Mouse (Mus musculus): ENCODE measurements around the gene Fxyd7. TPM values are rescaled to one million over a fixed set of nuclear protein-coding genes. Genes with fewer than 3 reads are reported as not detected.

Gene Fxyd7
- polyA plus RNA-seq (2014; fragmentation: Illumina TruSeq; extraction: RNeasy Lipid Tissue Mini Kit (QIAGEN cat#74804); ENCODE audit: low read depth, low replicate concordance) = not detected

GRCm38 (mm10) chr7:31051321-31052021, at the start of gene Fxyd7:
TSS of gene Fxyd7 (minus strand) at chr7:31051467.

GRCm38 (mm10) chr7:31076492-31076891, 25.2 kb upstream of the Fxyd7 start, which contains the start of gene Fxyd3:
TSS of gene Fxyd3 (minus strand) at chr7:31076704.

GRCm38 (mm10) chr7:31059108-31059507, 7.8 kb upstream of the Fxyd7 start, which contains the start of gene Lgi4:
TSS of gene Lgi4 (plus strand) at chr7:31059342.

GRCm38 (mm10) chr7:31057071-31057470, 5.8 kb upstream of the Fxyd7 start, which contains the start of gene Fxyd1:
TSS of gene Fxyd1 (minus strand) at chr7:31057199.

GRCm38 (mm10) chr7:31042431-31042910, 8.8 kb downstream of the Fxyd7 start, which contains the start of gene Fxyd5:
TSS of gene Fxyd5 (minus strand) at chr7:31042481.

Other genes starting within 250 kb of the Fxyd7 start
- not detected for gene Ffar2, start 227.7 kb downstream of the Fxyd7 start, polyA plus RNA-seq (2014; fragmentation: Illumina TruSeq; extraction: RNeasy Lipid Tissue Mini Kit (QIAGEN cat#74804); ENCODE audit: low read depth, low replicate concordance)
- not detected for gene Ffar3, start 195.3 kb downstream of the Fxyd7 start, polyA plus RNA-seq (2014; fragmentation: Illumina TruSeq; extraction: RNeasy Lipid Tissue Mini Kit (QIAGEN cat#74804); ENCODE audit: low read depth, low replicate concordance)
- 0.17 TPM for gene Ffar1, start 189.9 kb downstream of the Fxyd7 start, polyA plus RNA-seq (2014; fragmentation: Illumina TruSeq; extraction: RNeasy Lipid Tissue Mini Kit (QIAGEN cat#74804); ENCODE audit: low read depth, low replicate concordance)
- gene Cd22, start 171.1 kb downstream of the Fxyd7 start, polyA plus RNA-seq (2014; fragmentation: Illumina TruSeq; extraction: RNeasy Lipid Tissue Mini Kit (QIAGEN cat#74804); ENCODE audit: low read depth, low replicate concordance) = not detected
- gene Mag, start 136.6 kb downstream of the Fxyd7 start, polyA plus RNA-seq (2014; fragmentation: Illumina TruSeq; extraction: RNeasy Lipid Tissue Mini Kit (QIAGEN cat#74804); ENCODE audit: low read depth, low replicate concordance) = 0.95 TPM
- not detected for gene Hamp2, start 126.8 kb downstream of the Fxyd7 start, polyA plus RNA-seq (2014; fragmentation: Illumina TruSeq; extraction: RNeasy Lipid Tissue Mini Kit (QIAGEN cat#74804); ENCODE audit: low read depth, low replicate concordance)
- not detected for gene Hamp, start 107.4 kb downstream of the Fxyd7 start, polyA plus RNA-seq (2014; fragmentation: Illumina TruSeq; extraction: RNeasy Lipid Tissue Mini Kit (QIAGEN cat#74804); ENCODE audit: low read depth, low replicate concordance)
- gene Usf2, start 94.7 kb downstream of the Fxyd7 start, polyA plus RNA-seq (2014; fragmentation: Illumina TruSeq; extraction: RNeasy Lipid Tissue Mini Kit (QIAGEN cat#74804); ENCODE audit: low read depth, low replicate concordance) = 16.6 TPM
- 0.92 TPM for gene Lsr, start 78.0 kb downstream of the Fxyd7 start, polyA plus RNA-seq (2014; fragmentation: Illumina TruSeq; extraction: RNeasy Lipid Tissue Mini Kit (QIAGEN cat#74804); ENCODE audit: low read depth, low replicate concordance)
- 177 TPM for gene Fam187b, start 77.7 kb downstream of the Fxyd7 start, polyA plus RNA-seq (2014; fragmentation: Illumina TruSeq; extraction: RNeasy Lipid Tissue Mini Kit (QIAGEN cat#74804); ENCODE audit: low read depth, low replicate concordance)
- 1.5 TPM for gene Fxyd5, start 9.0 kb downstream of the Fxyd7 start, polyA plus RNA-seq (2014; fragmentation: Illumina TruSeq; extraction: RNeasy Lipid Tissue Mini Kit (QIAGEN cat#74804); ENCODE audit: low read depth, low replicate concordance)
- 4.5 TPM for gene Fxyd1, start 5.7 kb upstream of the Fxyd7 start, polyA plus RNA-seq (2014; fragmentation: Illumina TruSeq; extraction: RNeasy Lipid Tissue Mini Kit (QIAGEN cat#74804); ENCODE audit: low read depth, low replicate concordance)
- gene Lgi4, start 7.9 kb upstream of the Fxyd7 start, polyA plus RNA-seq (2014; fragmentation: Illumina TruSeq; extraction: RNeasy Lipid Tissue Mini Kit (QIAGEN cat#74804); ENCODE audit: low read depth, low replicate concordance) = 0.70 TPM
- not detected for gene Fxyd3, start 25.2 kb upstream of the Fxyd7 start, polyA plus RNA-seq (2014; fragmentation: Illumina TruSeq; extraction: RNeasy Lipid Tissue Mini Kit (QIAGEN cat#74804); ENCODE audit: low read depth, low replicate concordance)
- gene Hpn, start 63.8 kb upstream of the Fxyd7 start, polyA plus RNA-seq (2014; fragmentation: Illumina TruSeq; extraction: RNeasy Lipid Tissue Mini Kit (QIAGEN cat#74804); ENCODE audit: low read depth, low replicate concordance) = not detected
- gene Scn1b, start 75.5 kb upstream of the Fxyd7 start, polyA plus RNA-seq (2014; fragmentation: Illumina TruSeq; extraction: RNeasy Lipid Tissue Mini Kit (QIAGEN cat#74804); ENCODE audit: low read depth, low replicate concordance) = not detected
- gene Gramd1a, start 104.4 kb upstream of the Fxyd7 start, polyA plus RNA-seq (2014; fragmentation: Illumina TruSeq; extraction: RNeasy Lipid Tissue Mini Kit (QIAGEN cat#74804); ENCODE audit: low read depth, low replicate concordance) = 4.0 TPM
- gene Scgb2b2, start 239.0 kb upstream of the Fxyd7 start, polyA plus RNA-seq (2014; fragmentation: Illumina TruSeq; extraction: RNeasy Lipid Tissue Mini Kit (QIAGEN cat#74804); ENCODE audit: low read depth, low replicate concordance) = not detected
- not detected for gene Scgb1b2, start 240.4 kb upstream of the Fxyd7 start, polyA plus RNA-seq (2014; fragmentation: Illumina TruSeq; extraction: RNeasy Lipid Tissue Mini Kit (QIAGEN cat#74804); ENCODE audit: low read depth, low replicate concordance)